Mouse (Mus musculus) megakaryocyte, embryonic 14.5 days (primary cell): ENCODE results near the gene Lrit3.

Experiments used
- FLI1 ChIP-seq: IDR thresholded peaks from 2 replicates; pipeline ENCODE4 v1.6.1; 2012; ENCODE audit warnings: low read length, inconsistent platforms, mixed read lengths
- GATA1 ChIP-seq: IDR thresholded peaks from 3 replicates; pipeline ENCODE4 v1.6.1; 2012; ENCODE audit warnings: mixed read lengths, low read length, inconsistent platforms, borderline replicate concordance

DNA sequence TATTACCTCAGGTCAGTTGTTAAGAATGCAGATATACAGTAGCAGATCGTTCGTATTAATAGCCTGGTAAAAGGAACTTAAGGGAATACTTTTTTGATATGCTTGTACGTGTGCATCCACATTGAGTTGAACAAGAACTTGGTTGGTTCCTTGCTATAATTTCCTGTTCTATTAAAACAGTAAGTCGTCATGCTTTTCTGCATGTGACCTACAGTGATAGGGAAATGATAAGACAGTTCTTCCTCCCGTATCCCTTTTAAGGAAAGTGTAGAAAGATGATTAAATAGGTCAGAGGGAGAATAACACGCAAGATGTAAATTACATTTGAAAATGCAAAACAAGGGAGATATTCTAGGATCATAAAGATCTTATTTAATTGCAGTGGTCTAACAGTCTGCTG is 33.1 kb upstream of the Lrit3 start:
- TF ChIP-seq GATA1: no peak
- no peak for TF ChIP-seq FLI1
